Mouse (Mus musculus): Measurements from ENCODE around the gene Epha4. TPM values are rescaled to one million over a fixed set of nuclear protein-coding genes. Genes with fewer than 3 reads are reported as not detected.

The Epha4 gene
- total and polyA plus RNA-seq, 3 experiments = 0.11 TPM; not detected in 2

DNA sequence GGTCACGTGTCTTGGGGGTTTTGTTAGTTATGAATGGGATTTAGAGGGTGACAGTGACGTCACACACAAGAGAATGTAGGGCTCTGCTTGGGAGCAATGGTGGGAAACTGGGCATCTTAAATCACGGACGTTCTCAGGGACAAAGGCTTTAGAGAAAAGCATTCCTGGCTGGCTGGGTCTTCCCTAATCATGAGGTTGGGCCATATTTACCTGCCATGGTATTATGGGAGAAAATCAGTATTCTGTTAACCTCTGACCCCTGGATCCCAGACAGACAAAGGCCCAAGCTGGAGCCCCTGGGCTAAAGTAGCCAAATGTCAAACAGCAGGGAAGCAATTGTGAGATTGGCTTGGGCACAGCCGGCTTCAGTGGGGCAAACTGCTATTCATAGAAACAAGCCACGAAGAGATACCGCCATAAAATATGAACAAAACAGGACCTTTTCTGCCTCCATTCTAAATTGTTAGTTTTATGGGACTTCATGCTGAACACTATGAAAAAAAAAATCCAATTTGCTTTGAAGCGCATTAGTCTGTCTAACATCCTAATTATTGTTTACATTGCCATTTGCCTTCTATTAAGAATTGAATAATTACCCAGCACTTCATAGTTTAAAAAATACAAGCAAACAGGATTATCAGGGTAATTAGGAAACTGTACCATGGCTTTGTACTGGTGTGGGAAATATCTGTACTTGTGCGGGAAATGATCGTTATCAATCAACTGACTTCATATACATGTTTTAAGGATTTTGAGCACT lies 19.7 kb downstream of the Epha4 start:
- H3K4me3 ChIP-seq (ENCODE audit: low read depth, low read length) = no peak overlapping the region
- ATAC-seq (ENCODE audit: extremely low read depth, insufficient number of reproducible peaks, low FRiP score, poor library complexity, severe bottlenecking) (no peak), DNase-seq (ENCODE audit: low spot score) (no peak)
- no peaks in the 10 kb centered on the region for H3K36me3 ChIP-seq (replicated peaks)
- peaks cover 50% of the 10 kb centered on the region for H3K9me3 ChIP-seq (replicated peaks)
- no peaks in the 10 kb centered on the region for H3K4me1 ChIP-seq (ENCODE audit: insufficient read depth, low read depth, low read length)
- H3K27me3 ChIP-seq (ENCODE audit: insufficient read depth, low read length) = no peaks in the 10 kb centered on the region
- TF ChIP-seq GATA2 (IDR thresholded peaks at IDR 0.05; ENCODE audit: borderline replicate concordance, low read depth, low read length) = no peak
- TF ChIP-seq CTCF (IDR thresholded peaks at IDR 0.05; ENCODE audit: low read depth, low read length) = no peak

DNA sequence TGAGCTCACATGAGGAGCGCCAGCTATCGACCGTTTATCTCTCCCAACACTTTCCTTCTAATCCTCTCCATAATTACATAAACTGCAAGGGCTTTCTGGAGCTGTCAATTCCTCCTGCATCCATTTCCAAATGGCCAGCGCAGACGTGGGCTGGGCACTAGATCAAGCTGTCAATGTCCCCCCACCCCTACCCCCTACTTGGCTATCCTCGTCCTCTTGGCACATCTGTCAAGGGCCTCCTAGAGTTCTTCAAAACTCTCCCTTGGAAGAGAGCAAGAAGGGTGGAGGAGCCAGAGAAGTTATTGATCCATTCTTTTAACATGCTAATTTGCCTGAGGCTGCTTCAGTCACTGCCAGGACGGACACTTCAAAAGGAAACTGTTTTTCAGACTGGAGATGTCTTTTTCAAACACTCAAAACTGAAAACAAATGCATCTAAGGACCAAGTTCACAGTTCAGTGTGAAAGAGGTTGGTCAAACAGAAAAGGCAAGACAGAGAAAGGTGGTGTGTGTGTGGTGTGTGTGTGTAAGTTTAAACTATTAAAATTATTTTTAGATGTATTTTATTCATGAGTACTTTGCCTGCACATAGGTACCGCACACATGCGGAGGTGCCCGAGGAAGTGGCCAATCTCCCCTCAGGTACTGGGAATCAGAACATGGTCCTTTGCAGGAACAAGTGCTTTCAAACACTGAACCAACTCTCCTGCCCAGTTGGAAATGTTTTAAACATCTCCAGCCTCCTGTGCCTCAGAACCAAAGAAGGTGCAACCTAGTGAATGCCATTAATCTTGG lies 20.9 kb downstream of the Epha4 start:
- ATAC-seq (ENCODE audit: extremely low read depth, insufficient number of reproducible peaks, low FRiP score, poor library complexity, severe bottlenecking) (no peak), DNase-seq (ENCODE audit: low spot score) (no peak)
- H3K9me3 ChIP-seq (replicated peaks) = peaks cover 41% of the 10 kb centered on the region
- H3K27me3 ChIP-seq (ENCODE audit: insufficient read depth, low read length) = no peaks in the 10 kb centered on the region
- H3K4me1 ChIP-seq (ENCODE audit: insufficient read depth, low read depth, low read length) = no peaks in the 10 kb centered on the region
- no peaks in the 10 kb centered on the region for H3K36me3 ChIP-seq (replicated peaks)
- TF ChIP-seq CTCF (IDR thresholded peaks at IDR 0.05; ENCODE audit: low read depth, low read length) (no peak), GATA1 (IDR thresholded peaks at IDR 0.05; ENCODE audit: borderline replicate concordance, low read length) (no peak), POLR2AphosphoS5 (IDR thresholded peaks at IDR 0.05; ENCODE audit: insufficient replicate concordance, low read depth, low read length) (no peak)
- no peak overlapping the region for H3K4me3 ChIP-seq (ENCODE audit: low read depth, low read length)

DNA sequence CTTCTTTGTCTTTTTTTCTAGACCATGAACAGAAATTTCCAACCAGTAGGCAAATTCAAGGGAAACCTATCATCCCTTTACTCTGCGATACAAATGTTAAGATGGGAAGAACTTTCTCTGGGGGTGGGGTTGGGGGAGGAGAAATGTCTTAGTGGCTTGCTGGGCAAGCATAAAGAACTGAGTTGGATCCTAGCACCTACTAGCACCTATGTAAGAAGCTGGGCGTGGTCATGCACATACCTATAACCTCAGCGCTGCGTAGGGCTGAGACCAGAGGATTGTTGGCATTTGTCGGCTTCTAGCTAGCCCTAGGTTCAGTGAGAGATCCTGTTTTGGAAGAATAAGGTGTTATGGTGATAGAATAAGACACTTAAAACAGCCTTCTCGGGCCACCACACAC lies 24.7 kb downstream of the Epha4 start:
- no peak for TF ChIP-seq CTCF (IDR thresholded peaks at IDR 0.05; ENCODE audit: low read depth, low read length)
- TF ChIP-seq POLR2AphosphoS5 (IDR thresholded peaks at IDR 0.05; ENCODE audit: insufficient replicate concordance, low read depth, low read length) = no peak
- TF ChIP-seq GATA2 (IDR thresholded peaks at IDR 0.05; ENCODE audit: borderline replicate concordance, low read depth, low read length) = no peak
- no peak for TF ChIP-seq GATA1 (IDR thresholded peaks at IDR 0.05; ENCODE audit: borderline replicate concordance, low read length)
- TF ChIP-seq TAL1 (conservative IDR thresholded peaks at IDR 0.05; ENCODE audit: low read depth, low read length) = no peak

DNA sequence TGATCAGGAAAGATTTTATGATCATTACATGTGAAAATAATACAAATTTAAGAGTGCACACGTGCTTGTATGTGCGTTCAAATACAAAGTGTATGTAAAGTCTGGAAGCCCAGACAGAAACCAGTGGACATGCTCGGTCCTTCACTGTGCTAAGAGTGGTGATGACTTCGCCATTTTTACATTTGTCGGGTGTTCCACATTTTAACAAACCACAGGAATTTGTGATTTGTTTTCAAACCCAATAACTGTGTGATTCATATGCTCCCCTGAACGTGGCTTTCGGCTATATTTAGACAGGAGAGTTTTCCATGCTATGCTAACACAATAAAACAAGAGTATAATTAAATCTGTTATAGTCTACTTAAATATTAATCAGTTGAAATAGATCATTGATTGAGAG lies 25.5 kb downstream of the Epha4 start:
- no peak for DNase-seq (ENCODE audit: low spot score)
- TF ChIP-seq GATA1 (IDR thresholded peaks at IDR 0.05; ENCODE audit: borderline replicate concordance, low read length) (no peak), POLR2AphosphoS5 (IDR thresholded peaks at IDR 0.05; ENCODE audit: insufficient replicate concordance, low read depth, low read length) (no peak), CTCF (IDR thresholded peaks at IDR 0.05; ENCODE audit: low read depth, low read length) (no peak), TAL1 (conservative IDR thresholded peaks at IDR 0.05; ENCODE audit: low read depth, low read length) (no peak)
- no peaks in the 10 kb centered on the region for H3K36me3 ChIP-seq (replicated peaks)
- no peak for ATAC-seq (ENCODE audit: extremely low read depth, insufficient number of reproducible peaks, low FRiP score, poor library complexity, severe bottlenecking)
- no peaks in the 10 kb centered on the region for H3K4me1 ChIP-seq (ENCODE audit: insufficient read depth, low read depth, low read length)
- peaks cover 47% of the 10 kb centered on the region for H3K9me3 ChIP-seq (replicated peaks)
- no peak overlapping the region for H3K4me3 ChIP-seq (ENCODE audit: low read depth, low read length)
- no peaks in the 10 kb centered on the region for H3K27me3 ChIP-seq (ENCODE audit: insufficient read depth, low read length)

More for the DNA sequence above, 24.7 kb downstream of the Epha4 start:
- ATAC-seq (ENCODE audit: extremely low read depth, insufficient number of reproducible peaks, low FRiP score, poor library complexity, severe bottlenecking) (no peak), DNase-seq (ENCODE audit: low spot score) (no peak)
- H3K4me3 ChIP-seq (ENCODE audit: low read depth, low read length) = no peak overlapping the region
- no peaks in the 10 kb centered on the region for H3K4me1 ChIP-seq (ENCODE audit: insufficient read depth, low read depth, low read length)
- H3K36me3 ChIP-seq (replicated peaks) = no peaks in the 10 kb centered on the region
- peaks cover 46% of the 10 kb centered on the region for H3K9me3 ChIP-seq (replicated peaks)
- no peaks in the 10 kb centered on the region for H3K27me3 ChIP-seq (ENCODE audit: insufficient read depth, low read length)

DNA sequence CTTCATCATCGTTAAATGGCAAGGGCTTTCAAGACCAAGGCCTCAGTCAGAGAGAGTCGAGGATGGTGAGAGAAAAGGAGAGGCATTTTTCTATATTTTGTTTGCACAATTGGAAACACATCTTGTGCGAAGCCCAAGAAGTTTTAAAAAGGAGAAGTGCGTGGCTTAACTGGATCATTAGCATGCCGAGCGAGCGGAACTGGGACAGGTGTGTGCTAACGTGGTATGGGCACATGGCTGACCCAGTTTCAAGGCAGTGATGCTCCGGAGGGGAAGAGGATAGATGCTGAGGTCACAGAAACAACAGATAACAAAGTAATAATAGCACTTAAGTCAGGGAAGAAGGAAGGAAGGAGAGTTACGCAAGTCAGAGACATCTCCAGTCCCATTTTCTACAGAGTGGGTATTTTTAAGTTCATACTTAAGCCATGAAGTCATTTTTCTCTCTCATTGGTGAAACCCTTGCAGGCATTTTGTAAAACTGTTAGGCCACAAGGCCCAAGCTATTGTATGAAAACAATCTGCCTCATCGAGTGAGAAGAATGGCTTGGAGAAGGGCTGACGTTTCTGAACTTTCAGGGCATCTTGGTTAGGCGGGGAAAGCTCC lies 26.9 kb downstream of the Epha4 start:
- DNase-seq (ENCODE audit: low spot score) = no peak
- Histone ChIP-seq H3K4me1 (ENCODE audit: insufficient read depth, low read depth, low read length) (no peaks in the 10 kb centered on the region), H3K4me3 (ENCODE audit: low read depth, low read length) (no peak overlapping the region), H3K9me3 (replicated peaks) (peaks cover 39% of the 10 kb centered on the region), H3K36me3 (replicated peaks) (no peaks in the 10 kb centered on the region), H3K27me3 (ENCODE audit: insufficient read depth, low read length) (no peaks in the 10 kb centered on the region)
- TF ChIP-seq CTCF (IDR thresholded peaks at IDR 0.05; ENCODE audit: low read depth, low read length) = no peak
- no peak for TF ChIP-seq TAL1 (conservative IDR thresholded peaks at IDR 0.05; ENCODE audit: low read depth, low read length)
- no peak for TF ChIP-seq POLR2AphosphoS5 (IDR thresholded peaks at IDR 0.05; ENCODE audit: insufficient replicate concordance, low read depth, low read length)
- TF ChIP-seq GATA2 (IDR thresholded peaks at IDR 0.05; ENCODE audit: borderline replicate concordance, low read depth, low read length) = no peak
- TF ChIP-seq GATA1 (IDR thresholded peaks at IDR 0.05; ENCODE audit: borderline replicate concordance, low read length) = no peak
- ATAC-seq (ENCODE audit: extremely low read depth, insufficient number of reproducible peaks, low FRiP score, poor library complexity, severe bottlenecking) = no peak

DNA sequence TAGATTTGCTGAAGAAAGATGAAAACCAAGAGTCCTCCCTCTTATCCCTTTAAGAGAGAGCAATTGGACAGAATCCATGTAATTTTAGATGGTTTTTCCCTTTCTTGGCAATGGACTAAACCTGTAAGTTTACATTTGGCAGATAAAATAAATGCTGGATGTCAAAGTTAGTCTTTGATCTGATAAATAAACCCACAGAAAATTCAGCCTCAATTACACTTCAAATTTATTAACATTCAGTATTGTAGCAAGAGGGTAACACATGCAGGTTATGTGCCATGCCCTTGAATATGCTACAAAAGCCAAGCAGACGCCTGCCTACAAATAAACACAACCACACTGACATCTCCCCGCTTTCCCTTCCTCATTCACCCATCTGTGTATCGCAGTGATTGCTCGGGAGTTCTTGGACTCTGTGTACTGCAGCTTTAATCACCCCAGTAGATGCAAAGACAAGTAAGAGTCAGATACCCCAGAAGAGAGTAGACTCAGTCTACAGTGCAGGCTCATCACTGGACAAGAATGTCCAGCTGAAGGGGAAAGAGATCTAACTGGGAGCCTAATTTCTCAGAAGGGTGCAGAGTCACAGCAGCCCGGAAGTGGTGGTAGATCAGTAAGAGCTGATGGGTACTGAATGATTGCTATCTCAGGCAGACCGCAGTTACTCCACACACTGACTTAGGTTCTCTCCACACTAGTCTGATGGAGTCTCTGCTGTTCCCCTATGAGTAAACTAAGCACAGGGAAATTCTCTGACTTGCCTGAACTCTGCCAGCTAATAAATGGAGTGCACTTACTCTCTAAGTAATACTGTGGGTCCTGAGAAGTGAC lies 29.9 kb downstream of the Epha4 start:
- peaks cover 20% of the 10 kb centered on the region for H3K9me3 ChIP-seq (replicated peaks)
- H3K27me3 ChIP-seq (ENCODE audit: insufficient read depth, low read length) = no peaks in the 10 kb centered on the region
- no peaks in the 10 kb centered on the region for H3K4me1 ChIP-seq (ENCODE audit: insufficient read depth, low read depth, low read length)
- H3K4me3 ChIP-seq (ENCODE audit: low read depth, low read length) = no peak overlapping the region
- no peaks in the 10 kb centered on the region for H3K36me3 ChIP-seq (replicated peaks)
- TF ChIP-seq GATA2 (IDR thresholded peaks at IDR 0.05; ENCODE audit: borderline replicate concordance, low read depth, low read length) (no peak), CTCF (IDR thresholded peaks at IDR 0.05; ENCODE audit: low read depth, low read length) (no peak), GATA1 (IDR thresholded peaks at IDR 0.05; ENCODE audit: borderline replicate concordance, low read length) (no peak), TAL1 (conservative IDR thresholded peaks at IDR 0.05; ENCODE audit: low read depth, low read length) (no peak), POLR2AphosphoS5 (IDR thresholded peaks at IDR 0.05; ENCODE audit: insufficient replicate concordance, low read depth, low read length) (no peak)
- no peak for DNase-seq (ENCODE audit: low spot score)
- no peak for ATAC-seq (ENCODE audit: extremely low read depth, insufficient number of reproducible peaks, low FRiP score, poor library complexity, severe bottlenecking)
